Mouse (Mus musculus) embryonic facial prominence, embryonic 11.5 days (tissue): ENCODE measurements around the gene Sh3rf1. TPM values are rescaled to one million over a fixed set of nuclear protein-coding genes. Genes with fewer than 3 reads are reported as not detected.
"Not testable (repeated sequence)": the region's sequence is repeated elsewhere in the genome, so short reads cannot be mapped to it uniquely, and the experiment has no call there.

Source experiments
- ATAC-seq: fragments of 200-750 bp; cut with Nextera tagmentation; replicated peaks from 2 replicates; pipeline ENCODE4 v1.8.0; 2017; ENCODE audit warnings: low read depth; ENCODE audit not compliant: insufficient number of reproducible peaks, low FRiP score, low TSS enrichment
- DNase-seq: peaks from one replicate; pipeline ENCODE4 v3.0.0-alpha.2; 2015; ENCODE audit warnings: low spot score
- H3K27ac ChIP-seq: fragments of 300-500 bp; sonication (generic); replicated peaks from 2 replicates; pipeline ENCODE4 v1.5.1; 2014; ENCODE audit warnings: mild to moderate bottlenecking, low read depth, low read length, control low read depth
- H3K27me3 ChIP-seq: fragments of 300-500 bp; sonication (generic); 2 replicates; pipeline ENCODE4 v1.6.1; 2014; ENCODE audit warnings: mild to moderate bottlenecking, low read length, moderate library complexity, mixed read lengths; ENCODE audit not compliant: control insufficient read depth, insufficient read depth
- H3K36me3 ChIP-seq: fragments of 300-500 bp; sonication (generic); replicated peaks from 2 replicates; pipeline ENCODE4 v1.6.1; 2014; ENCODE audit warnings: low read depth, mild to moderate bottlenecking, low read length, moderate library complexity, mixed read lengths; ENCODE audit not compliant: control insufficient read depth, insufficient read depth
- H3K4me1 ChIP-seq: fragments of 300-500 bp; sonication (generic); 2 replicates; pipeline ENCODE4 v1.6.1; 2014; ENCODE audit warnings: low read length, mixed read lengths; ENCODE audit not compliant: control insufficient read depth, insufficient read depth
- H3K4me2 ChIP-seq: fragments of 300-500 bp; sonication (generic); 2 replicates; pipeline ENCODE4 v1.6.1; 2014; ENCODE audit warnings: low read depth, mild to moderate bottlenecking, control low read depth, low read length, moderate library complexity
- H3K4me3 ChIP-seq: fragments of 300-500 bp; sonication (generic); 2 replicates; pipeline ENCODE4 v1.5.1; 2014; ENCODE audit warnings: low read depth, low read length, control low read depth
- H3K9ac ChIP-seq: fragments of 300-500 bp; sonication (generic); replicated peaks from 2 replicates; pipeline ENCODE4 v1.6.1; 2014; ENCODE audit warnings: mild to moderate bottlenecking, control low read depth, low read length
- H3K9me3 ChIP-seq: fragments of 300-500 bp; sonication (generic); replicated peaks from 2 replicates; pipeline ENCODE4 v1.6.1; 2016; ENCODE audit warnings: mild to moderate bottlenecking, low read length, inconsistent platforms, mixed read lengths; ENCODE audit not compliant: control insufficient read depth
- WGBS: fragments of 180-500 bp; shearing (Covaris S2); extraction: QIAGEN DNeasy Blood & Tissue Kit; methylation state at CpG from one replicate; pipeline ENCODE4 v1.1.7; 2014; 5-methylcytosine and 5-hydroxymethylcytosine counted together
- polyA plus RNA-seq: library from polyadenylated mRNA; unstranded; fragments of >200 nt; fragmentation: Nextera tagmentation; extraction: Ambion mirVana; gene quantifications from 2 replicates; pipeline ENCODE4 v1.2.1, GENCODE M21; 2014

Gene Sh3rf1
- polyA plus RNA-seq, 1 experiment from 2014 or later: 14.7 TPM

- DNase-seq (no peak), ATAC-seq (no peak)
- Histone ChIP-seq H3K9me3 (no peaks in the 10 kb centered on the region), H3K4me2 (no peak overlapping the region), H3K4me3 (no peak overlapping the region), H3K36me3 (no peaks in the 10 kb centered on the region; the same call in 1 of the 2 replicates), H3K9ac (no peak overlapping the region), H3K4me1 (no peaks in the 10 kb centered on the region), H3K27ac (no peak overlapping the region), H3K27me3 (no peaks in the 10 kb centered on the region)
- 85% methylated on average over 13 of the region's 13 CpGs for WGBS
These were observed 167.4 kb downstream of the Sh3rf1 start for GRCm38 (mm10) chr8:61391058-61391434.

GRCm38 (mm10) chr8:61397139-61397538, 173.5 kb downstream of the Sh3rf1 start:
- Histone ChIP-seq H3K9ac (no peak overlapping the region), H3K4me2 (no peak overlapping the region), H3K9me3 (no peaks in the 10 kb centered on the region), H3K4me3 (no peak overlapping the region), H3K27me3 (no peaks in the 10 kb centered on the region), H3K36me3 (no peaks in the 10 kb centered on the region; the same call in 1 of the 2 replicates), H3K27ac (no peak overlapping the region), H3K4me1 (no peaks in the 10 kb centered on the region)
- no peak for DNase-seq
- WGBS: 69% methylated on average over 2 of the region's 2 CpGs
- ATAC-seq: no peak

GRCm38 (mm10) chr8:61397755-61398154, 174.1 kb downstream of the Sh3rf1 start:
- 91% methylated on average over 7 of the region's 7 CpGs for WGBS
- ATAC-seq (no peak), DNase-seq (no peak)
- H3K27ac ChIP-seq: no peak overlapping the region
- no peaks in the 10 kb centered on the region for H3K27me3 ChIP-seq
- H3K4me2 ChIP-seq: no peak overlapping the region
- H3K4me3 ChIP-seq: no peak overlapping the region
- no peaks in the 10 kb centered on the region; the same call in 1 of the 2 replicates for H3K36me3 ChIP-seq
- no peaks in the 10 kb centered on the region for H3K9me3 ChIP-seq
- H3K9ac ChIP-seq: no peak overlapping the region
- no peaks in the 10 kb centered on the region for H3K4me1 ChIP-seq

- Histone ChIP-seq H3K4me2 (no peak overlapping the region), H3K27me3 (no peaks in the 10 kb centered on the region), H3K4me1 (no peaks in the 10 kb centered on the region), H3K4me3 (no peak overlapping the region), H3K9me3 (no peaks in the 10 kb centered on the region), H3K36me3 (no peaks in the 10 kb centered on the region), H3K27ac (no peak overlapping the region), H3K9ac (no peak overlapping the region)
- no peak for DNase-seq
- ATAC-seq: no peak
- WGBS: 69% methylated on average over 7 of the region's 7 CpGs
These were observed 179.2 kb downstream of the Sh3rf1 start for GRCm38 (mm10) chr8:61402861-61403260.

- H3K36me3 ChIP-seq: no peaks in the 10 kb centered on the region
- WGBS: 12% methylated on average over 6 of the region's 6 CpGs
- H3K9me3 ChIP-seq: no peaks in the 10 kb centered on the region
- H3K27ac ChIP-seq: no peak overlapping the region
- no peak overlapping the region for H3K9ac ChIP-seq
- peak; percentile 48 for DNase-seq
- H3K4me1 ChIP-seq: no peaks in the 10 kb centered on the region
- H3K27me3 ChIP-seq: no peaks in the 10 kb centered on the region
- H3K4me2 ChIP-seq: no peak overlapping the region
- peak; percentile 74 for ATAC-seq
- no peak overlapping the region for H3K4me3 ChIP-seq
These were observed 179.8 kb downstream of the Sh3rf1 start for GRCm38 (mm10) chr8:61403266-61404177.

- DNase-seq: no peak
- Histone ChIP-seq H3K4me3 (no peak overlapping the region), H3K9ac (no peak overlapping the region), H3K27me3 (no peaks in the 10 kb centered on the region), H3K4me1 (no peaks in the 10 kb centered on the region), H3K9me3 (no peaks in the 10 kb centered on the region), H3K36me3 (no peaks in the 10 kb centered on the region), H3K4me2 (no peak overlapping the region), H3K27ac (no peak overlapping the region)
- WGBS: 29% methylated on average over 3 of the region's 3 CpGs
- ATAC-seq: peak; percentile 80
These were observed 180.5 kb downstream of the Sh3rf1 start for GRCm38 (mm10) chr8:61404178-61404560.

GRCm38 (mm10) chr8:61409081-61409480, 185.4 kb downstream of the Sh3rf1 start:
- ATAC-seq (no peak), DNase-seq (no peak)
- Histone ChIP-seq H3K9ac (no peak overlapping the region), H3K27me3 (no peaks in the 10 kb centered on the region), H3K27ac (no peak overlapping the region), H3K4me1 (no peaks in the 10 kb centered on the region), H3K9me3 (no peaks in the 10 kb centered on the region), H3K4me3 (no peak overlapping the region), H3K36me3 (no peaks in the 10 kb centered on the region), H3K4me2 (no peak overlapping the region)
- WGBS: 93% methylated on average over 4 of the region's 4 CpGs

GRCm38 (mm10) chr8:61409712-61410111, 186.0 kb downstream of the Sh3rf1 start:
- H3K9me3 ChIP-seq, H3K27ac ChIP-seq, H3K36me3 ChIP-seq, DNase-seq, H3K27me3 ChIP-seq, ATAC-seq, H3K4me3 ChIP-seq, H3K4me1 ChIP-seq, H3K4me2 ChIP-seq, H3K9ac ChIP-seq: not testable (repeated sequence)
- WGBS: 75% methylated on average over 5 of the region's 5 CpGs
